8 mouse cellular contexts compared by ENCODE assay signal in genomic region chr1:181234326-181235035, GRCm38 (mm10). TPM values are rescaled to one million over a fixed set of nuclear protein-coding genes. Genes with fewer than 3 reads are reported as not detected.
DNase-seq lines count a peak whose midpoint lies in the region; ATAC-seq and TF ChIP-seq lines count a peak whose summit lies in the region.

No protein-coding gene starts in this region.

- TF ChIP-seq EP300 in liver, postnatal 0 days (IDR thresholded peaks at IDR 0.05; ENCODE audit: low read depth): no peak

- peak; percentile 60 to 77 for DNase-seq in adrenal gland, adult (ENCODE audit: inconsistent age in 2 of 2, low spot score in 1 of 2)
- DNase-seq in adrenal gland, adult 18-20 months (ENCODE audit: low spot score in 2 of 2): no peak
- DNase-seq in CD4-positive helper T cell, adult 2 months (ENCODE audit: low read depth, low spot score): peak; percentile 61
- DNase-seq in liver, postnatal 0 days: peak; percentile 35
- DNase-seq in testis, postnatal 10 days (ENCODE audit: low spot score): peak; percentile 67
- no peak for DNase-seq in embryo, embryonic 10.5 days (ENCODE audit: low spot score)

- 45% methylated on average over 8 of the region's 8 CpGs for WGBS in embryonic facial prominence, embryonic 12.5 days
- 27% methylated on average over 8 of the region's 8 CpGs for WGBS in liver, postnatal 0 days (ENCODE audit: insufficient replicate concordance)

- no peaks in the 10 kb centered on the region for H3K9me3 ChIP-seq in embryonic facial prominence, embryonic 12.5 days
- no peaks in the 10 kb centered on the region for H3K9me3 ChIP-seq in liver, postnatal 0 days (ENCODE audit: low read length)

- H3K9ac ChIP-seq in embryonic facial prominence, embryonic 12.5 days: no peak overlapping the region
- H3K9ac ChIP-seq in liver, postnatal 0 days (replicated peaks): peak overlapping the region; percentile 27

- no peak overlapping the region for H3K4me3 ChIP-seq in embryonic facial prominence, embryonic 12.5 days
- H3K4me3 ChIP-seq in liver, postnatal 0 days (ENCODE audit: low read depth, low read length): peak overlapping the region; percentile 23

- ATAC-seq in embryonic facial prominence, embryonic 12.5 days (ENCODE audit: insufficient number of reproducible peaks, insufficient read depth, low FRiP score, low TSS enrichment): no peak
- ATAC-seq in inflammation-experienced regulatory T-cells, adult 6 months: peak; percentile 51
- ATAC-seq in liver, postnatal 0 days: no peak

- H3K4me1 ChIP-seq in embryonic facial prominence, embryonic 12.5 days: peaks cover 7% of the 10 kb centered on the region
- peaks cover 35% of the 10 kb centered on the region for H3K4me1 ChIP-seq in liver, postnatal 0 days (ENCODE audit: insufficient read depth)

- peak overlapping the region; percentile 26; the same call in 1 of the 2 replicates for H3K4me2 ChIP-seq in embryonic facial prominence, embryonic 12.5 days (replicated peaks)
- H3K4me2 ChIP-seq in liver, postnatal 0 days (ENCODE audit: low read depth, low read length): peak overlapping the region; percentile 58

- H3K27me3 ChIP-seq in embryonic facial prominence, embryonic 12.5 days: no peaks in the 10 kb centered on the region
- no peaks in the 10 kb centered on the region for H3K27me3 ChIP-seq in liver, postnatal 0 days (ENCODE audit: insufficient read depth, low read length)

- H3K36me3 ChIP-seq in embryonic facial prominence, embryonic 12.5 days: no peaks in the 10 kb centered on the region
- H3K36me3 ChIP-seq in liver, postnatal 0 days (replicated peaks; ENCODE audit: insufficient read depth, low read length): no peaks in the 10 kb centered on the region

- TF ChIP-seq CTCF in liver, postnatal 0 days (IDR thresholded peaks at IDR 0.05; ENCODE audit: low read depth): peak; percentile 16

- no peak overlapping the region for H3K27ac ChIP-seq in embryonic facial prominence, embryonic 12.5 days
- H3K27ac ChIP-seq in liver, postnatal 0 days (ENCODE audit: low read depth): peak overlapping the region; percentile 58

RNA-seq across cellular contexts. Expression of gene Wdr26, which starts 22.7 kb away (rescaled TPM):
- 100 to 1,000 TPM; 117 to 139 TPM for total RNA-seq in adrenal gland, adult 18-20 months (2021)
- 38.0 and 42.2 TPM in 2 replicates for polyA plus RNA-seq in embryonic facial prominence, embryonic 12.5 days (2016; fragmentation: Nextera tagmentation; extraction: Ambion mirVana)
- 10 to 100 TPM; 40.5 to 46.9 (median 43.1) TPM for polyA plus RNA-seq in inflammation-experienced regulatory T-cells, adult 6 months (2017; shearing (Covaris generic))
- 39.4 and 40.1 TPM in 2 replicates for polyA plus RNA-seq in liver, postnatal 0 days (2015; fragmentation: Nextera tagmentation; extraction: Ambion mirVana)

Comparison
In these comparisons a context has a peak if more than half of its experiments do, and no peak if none do; other contexts are left out.
1. DNase-seq: peak in adrenal gland, adult (2 of 2), CD4-positive helper T cell, adult 2 months (single experiment), liver, postnatal 0 days (single experiment) and testis, postnatal 10 days (single experiment); none in adrenal gland, adult 18-20 months (0 of 2) and embryo, embryonic 10.5 days (single experiment).